Mouse (Mus musculus): ENCODE measurements at regions not wholly inside any gene's neighbourhood (a gene's known extent, or its start where the extent isn't known, plus 50 kb on each side); places are given as distances from the start of the nearest gene placed in this dataset.

DNA sequence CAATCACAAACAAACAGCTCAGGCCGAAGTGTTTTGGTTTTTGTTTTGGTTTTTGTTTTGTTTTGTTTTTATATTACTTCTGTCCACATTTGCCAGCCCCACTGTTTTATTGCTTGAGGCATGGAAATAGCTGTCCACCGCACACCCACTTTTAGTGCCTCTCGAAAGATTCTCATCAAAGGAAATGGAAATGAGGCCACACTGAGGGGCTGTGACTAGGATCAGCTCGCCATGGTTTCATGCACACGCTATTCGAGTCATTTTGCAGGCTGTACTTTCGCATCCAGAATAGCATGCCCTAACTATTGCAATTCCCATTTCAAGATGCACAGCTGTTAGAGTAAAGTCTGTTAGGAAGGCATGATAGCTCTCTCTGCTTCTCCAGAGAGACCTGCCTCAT, 1543.4 kb upstream of the Tenm3 start:
- no peak for TF ChIP-seq CTCF (conservative IDR thresholded peaks at IDR 0.05; ENCODE audit: insufficient read depth, insufficient read length, low read depth, low read length)
- no peak for TF ChIP-seq POLR2A (IDR thresholded peaks at IDR 0.05; ENCODE audit: low read depth, low read length)

Measured in kidney, adult 2 months (tissue).